Mouse (Mus musculus) embryonic stem cell, embryonic (primary cell): ENCODE results near the gene Gltp.

Experiments used
- CTCF ChIA-PET, 4 experiments: fragments of 300-600 bp in 2 of 4; fragments of 350-600 bp in 2 of 4; sonication (Branson Sonifier 250); formaldehyde crosslinking; loops; one replicate each; lab custom pipeline; 2022; ENCODE audit warnings: inconsistent platforms in 2 of 4; lab: Charles Lee
- POLR2A ChIA-PET, 4 experiments: fragments of 300-600 bp in 2 of 4; fragments of 350-600 bp in 2 of 4; sonication (Branson Sonifier 250); formaldehyde crosslinking; loops; one replicate each; lab custom pipeline; 2022; ENCODE audit warnings: antibody characterized with exemption in 4 of 4, inconsistent platforms in 1 of 4; lab: Charles Lee

The Gltp gene

GRCm38 (mm10) chr5:114685986-114686385 is 4.8 kb downstream of the Gltp start:
- POLR2A ChIA-PET: no interaction called here

GRCm38 (mm10) chr5:114681717-114682116 is 9.1 kb downstream of the Gltp start:
- CTCF ChIA-PET: interaction anchor here in 1 of 4 experiments (1.0 to 1.8 kb wide), 2 partner anchors 9 to 14 kb away, joined by 3 to 5 read pairs; partner anchors contain the start of gene Gltp
- POLR2A ChIA-PET: interaction anchor here in 2 of 4 experiments (1.2 to 3.0 kb wide), 3 partner anchors 14 to 17 kb away, joined by 4 to 15 read pairs (median 8); no protein-coding TSS in a partner anchor

More at GRCm38 (mm10) chr5:114685986-114686385, 4.8 kb downstream of the Gltp start:
- CTCF ChIA-PET: no interaction called here

GRCm38 (mm10) chr5:114680676-114681285 is 10.0 kb downstream of the Gltp start:
- POLR2A ChIA-PET: interaction anchor here in 2 of 4 experiments (1.0 to 3.0 kb wide), 7 partner anchors 9 to 30 kb away, joined by 3 to 15 read pairs (median 4); partner anchors contain the start of gene Gltp (in 1 of the 2)
- CTCF ChIA-PET: interaction anchor here in 2 of 4 experiments (0.9 to 1.7 kb wide), 2 partner anchors 10 to 13 kb away, joined by 3 to 10 read pairs; partner anchors contain the start of gene Gltp (in 1 of the 2)

- POLR2A ChIA-PET: interaction anchor here in 2 of 4 experiments (0.8 to 3.0 kb wide), 9 partner anchors 8 to 45 kb away, joined by 3 to 15 read pairs (median 4); partner anchors contain the start of gene Gltp (in 1 of the 2)
- CTCF ChIA-PET: interaction anchor here in 2 of 4 experiments (0.5 to 1.7 kb wide), 4 partner anchors 10 to 82 kb away, joined by 3 to 10 read pairs (median 4); partner anchors contain the start of gene Gltp (in 1 of the 2)
Measured at GRCm38 (mm10) chr5:114679841-114680591, 10.8 kb downstream of the Gltp start.

- ChIA-PET CTCF (interaction anchor here in 2 of 4 experiments (0.8 to 2.1 kb wide), 5 partner anchors 8 to 152 kb away, joined by 3 to 8 read pairs (median 4); partner anchors contain the start of genes Gltp (in 1 of the 2) and Trpv4 (in 1 of the 2)), POLR2A (interaction anchor here in 3 of 4 experiments (0.6 to 1.5 kb wide), 7 partner anchors 9 to 55 kb away, joined by 3 to 7 read pairs (median 4); partner anchors contain the start of gene Gltp (in 1 of the 3))
Measured at GRCm38 (mm10) chr5:114674594-114674993, 16.2 kb downstream of the Gltp start.

- POLR2A ChIA-PET: interaction anchor here in 2 of 4 experiments (0.7 to 1.1 kb wide), 2 partner anchors 18 to 763 kb away, joined by 3 read pairs; no protein-coding TSS in a partner anchor
- CTCF ChIA-PET: interaction anchor here (0.6 to 1.2 kb wide), 6 partner anchors 12 to 680 kb away, joined by 3 to 5 read pairs (median 4); partner anchors contain the start of gene Gltp (in 1 of the 4)
Measured at GRCm38 (mm10) chr5:114673114-114673513, 17.7 kb downstream of the Gltp start.

- CTCF ChIA-PET: interaction anchor here in 2 of 4 experiments (0.5 to 2.1 kb wide), 6 partner anchors 29 to 1354 kb away, joined by 3 to 19 read pairs (median 6); no protein-coding TSS in a partner anchor
- POLR2A ChIA-PET: interaction anchor here in 2 of 4 experiments (0.6 to 1.5 kb wide), 8 partner anchors 10 to 148 kb away, joined by 3 to 11 read pairs (median 4); partner anchors contain the start of genes Gltp (in 1 of the 2) and Trpv4 (in 1 of the 2)
Measured at GRCm38 (mm10) chr5:114669014-114669413, 21.8 kb downstream of the Gltp start.

GRCm38 (mm10) chr5:114667228-114667856 is 23.4 kb downstream of the Gltp start:
- CTCF ChIA-PET: interaction anchor here (0.5 to 2.2 kb wide), 58 partner anchors 8 to 619 kb away, joined by 3 to 19 read pairs (median 4); partner anchors contain the start of genes Gltp (in 3 of the 4), Trpv4 (in 1 of the 4) and Unc119b (in 1 of the 4)
- POLR2A ChIA-PET: interaction anchor here in 2 of 4 experiments (0.6 to 1.3 kb wide), 9 partner anchors 10 to 159 kb away, joined by 3 to 7 read pairs (median 3); partner anchors contain the start of genes Gltp (in 2 of the 2), Git2 (in 1 of the 2) and Trpv4 (in 1 of the 2)

GRCm38 (mm10) chr5:114666659-114667058 is 24.1 kb downstream of the Gltp start:
- ChIA-PET POLR2A (interaction anchor here in 2 of 4 experiments (0.6 to 2.8 kb wide), 7 partner anchors 11 to 470 kb away, joined by 3 to 7 read pairs (median 3); no protein-coding TSS in a partner anchor), CTCF (interaction anchor here in 3 of 4 experiments (0.6 to 2.2 kb wide), 8 partner anchors 8 to 310 kb away, joined by 3 to 16 read pairs (median 7); no protein-coding TSS in a partner anchor)

GRCm38 (mm10) chr5:114664750-114665149 is 26.0 kb downstream of the Gltp start:
- CTCF ChIA-PET: interaction anchor here (0.6 to 2.1 kb wide), 12 partner anchors 12 to 759 kb away, joined by 3 to 9 read pairs (median 4); no protein-coding TSS in a partner anchor
- POLR2A ChIA-PET: interaction anchor here in 3 of 4 experiments (0.6 to 2.8 kb wide), 14 partner anchors 11 to 202 kb away, joined by 3 to 7 read pairs (median 4); partner anchors contain the start of gene Gltp (in 1 of the 3)

- POLR2A ChIA-PET: interaction anchor here (0.6 to 2.8 kb wide), 17 partner anchors 10 to 244 kb away, joined by 3 to 7 read pairs (median 4); partner anchors contain the start of gene Gltp (in 1 of the 4)
- CTCF ChIA-PET: interaction anchor here in 2 of 4 experiments (0.6 to 2.1 kb wide), 10 partner anchors 12 to 533 kb away, joined by 3 to 7 read pairs (median 4); no protein-coding TSS in a partner anchor
Measured at GRCm38 (mm10) chr5:114664139-114664538, 26.6 kb downstream of the Gltp start.

GRCm38 (mm10) chr5:114661029-114661428 is 29.8 kb downstream of the Gltp start:
- POLR2A ChIA-PET: interaction anchor here (0.6 to 2.2 kb wide), 7 partner anchors 9 to 806 kb away, joined by 3 to 6 read pairs (median 4); no protein-coding TSS in a partner anchor
- CTCF ChIA-PET: interaction anchor here (0.5 to 2.4 kb wide), 15 partner anchors 10 to 1491 kb away, joined by 3 to 10 read pairs (median 4); partner anchors contain the start of gene Cabp1 (in 1 of the 4)

- POLR2A ChIA-PET: interaction anchor here in 3 of 4 experiments (0.9 to 1.9 kb wide), 8 partner anchors 9 to 115 kb away, joined by 3 to 7 read pairs (median 3); no protein-coding TSS in a partner anchor
- CTCF ChIA-PET: interaction anchor here (0.6 to 3.7 kb wide), 10 partner anchors 8 to 321 kb away, joined by 3 to 14 read pairs (median 4); no protein-coding TSS in a partner anchor
Measured at GRCm38 (mm10) chr5:114658255-114658654, 32.5 kb downstream of the Gltp start, which contains the start of gene Trpv4. Gene Trpv4, minus strand, starts transcription at chr5:114658421.

GRCm38 (mm10) chr5:114657426-114657825 is 33.4 kb downstream of the Gltp start:
- CTCF ChIA-PET: interaction anchor here in 2 of 4 experiments (0.8 to 3.7 kb wide), 5 partner anchors 9 to 37 kb away, joined by 3 to 14 read pairs (median 8); no protein-coding TSS in a partner anchor

GRCm38 (mm10) chr5:114656305-114656704 is 34.5 kb downstream of the Gltp start:
- ChIA-PET CTCF (interaction anchor here in 2 of 4 experiments (0.5 to 3.7 kb wide), 6 partner anchors 11 to 301 kb away, joined by 3 to 14 read pairs (median 8); no protein-coding TSS in a partner anchor), POLR2A (interaction anchor here in 1 of 4 experiments (1.1 kb wide), 1 partner anchor 10 kb away, joined by 3 read pairs; no protein-coding TSS in a partner anchor)

More at GRCm38 (mm10) chr5:114657426-114657825, 33.4 kb downstream of the Gltp start:
- POLR2A ChIA-PET: interaction anchor here in 2 of 4 experiments (1.2 to 1.6 kb wide), 4 partner anchors 10 to 116 kb away, joined by 3 to 5 read pairs (median 3); no protein-coding TSS in a partner anchor

- ChIA-PET CTCF (interaction anchor here in 2 of 4 experiments (1.2 to 2.5 kb wide), 3 partner anchors 12 to 246 kb away, joined by 3 to 8 read pairs (median 7); no protein-coding TSS in a partner anchor), POLR2A (interaction anchor here in 1 of 4 experiments (1.1 kb wide), 1 partner anchor 11 kb away, joined by 3 read pairs; no protein-coding TSS in a partner anchor)
Measured at GRCm38 (mm10) chr5:114655721-114656120, 35.1 kb downstream of the Gltp start.
